Mouse (Mus musculus): ENCODE data around the gene Gm20388.

DNA sequence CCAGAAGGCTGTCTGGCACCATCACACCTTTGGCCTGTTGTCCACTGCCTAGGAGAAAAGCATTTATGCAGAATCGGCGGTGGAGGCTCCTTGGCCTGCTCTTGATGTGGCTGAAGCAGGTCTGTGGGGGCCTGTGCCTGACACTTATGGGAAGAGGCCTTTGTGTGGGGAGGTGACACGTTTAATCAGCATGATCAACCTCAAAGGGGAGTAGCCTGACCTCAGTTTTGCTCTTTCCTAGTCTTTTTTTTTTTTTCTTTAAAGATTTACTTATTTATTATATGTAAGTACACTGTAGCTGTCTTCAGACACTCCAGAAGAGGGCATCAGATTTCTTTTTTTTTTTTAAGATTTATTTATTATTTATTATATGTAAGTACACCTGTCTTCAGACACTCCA, 2052.3 kb downstream of the Gm20388 start:
- TF ChIP-seq CTCF (IDR thresholded peaks at IDR 0.05; ENCODE audit: low read depth) (no peak), EP300 (IDR thresholded peaks at IDR 0.05; ENCODE audit: low read depth) (no peak)
